Mouse (Mus musculus) CD4-positive, CD25-positive, alpha-beta regulatory T cell, adult 2 months (primary cell): ENCODE measurements at regions not wholly inside any gene's neighbourhood (a gene's known extent, or its start where the extent isn't known, plus 50 kb on each side); places are given as distances from the start of the nearest gene placed in this dataset.

Source experiments
- DNase-seq: peaks from one replicate; pipeline ENCODE4 v3.0.0-alpha.2; 2012; ENCODE audit warnings: low read depth, low spot score

DNA sequence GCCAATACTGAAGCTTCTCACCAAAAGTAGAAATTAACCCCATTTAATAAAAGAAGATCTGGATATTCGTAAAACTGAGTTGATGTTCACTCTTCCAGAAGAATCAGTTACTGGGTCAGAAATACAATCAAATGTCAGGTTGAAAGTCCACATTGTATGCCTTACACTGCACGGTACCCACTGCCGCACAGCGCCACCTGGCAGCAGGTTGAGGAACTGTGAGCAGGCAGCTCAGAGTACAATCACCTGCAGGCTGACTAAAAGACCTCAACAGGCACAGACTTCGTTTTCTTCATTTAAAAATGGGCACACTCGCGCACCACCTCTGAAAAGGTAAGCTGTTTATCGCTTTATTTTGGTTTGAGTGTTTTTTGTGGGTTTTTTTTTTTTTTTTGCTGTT is 341.8 kb upstream of the Mms22l start:
- DNase-seq: peak; percentile 5

DNA sequence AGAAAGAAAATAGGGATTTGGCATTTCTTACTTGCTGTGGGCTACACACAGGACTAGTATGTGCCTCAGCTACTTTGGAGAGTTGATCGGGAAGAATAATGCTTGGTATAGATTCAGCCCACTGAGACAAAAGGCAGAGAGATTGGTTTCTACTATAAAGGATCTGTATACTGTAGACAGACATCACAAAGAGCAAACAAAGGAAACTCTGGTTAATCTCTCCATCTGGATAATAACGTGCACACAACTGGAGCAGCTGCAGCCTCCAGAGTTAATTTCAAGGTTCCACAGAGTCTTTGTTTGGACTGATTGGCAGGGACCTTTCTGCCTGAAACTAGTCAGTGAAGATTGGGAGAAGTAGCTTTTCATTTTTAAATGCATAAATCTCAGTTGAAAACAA is 322.5 kb upstream of the Mms22l start:
- DNase-seq: no peak

DNA sequence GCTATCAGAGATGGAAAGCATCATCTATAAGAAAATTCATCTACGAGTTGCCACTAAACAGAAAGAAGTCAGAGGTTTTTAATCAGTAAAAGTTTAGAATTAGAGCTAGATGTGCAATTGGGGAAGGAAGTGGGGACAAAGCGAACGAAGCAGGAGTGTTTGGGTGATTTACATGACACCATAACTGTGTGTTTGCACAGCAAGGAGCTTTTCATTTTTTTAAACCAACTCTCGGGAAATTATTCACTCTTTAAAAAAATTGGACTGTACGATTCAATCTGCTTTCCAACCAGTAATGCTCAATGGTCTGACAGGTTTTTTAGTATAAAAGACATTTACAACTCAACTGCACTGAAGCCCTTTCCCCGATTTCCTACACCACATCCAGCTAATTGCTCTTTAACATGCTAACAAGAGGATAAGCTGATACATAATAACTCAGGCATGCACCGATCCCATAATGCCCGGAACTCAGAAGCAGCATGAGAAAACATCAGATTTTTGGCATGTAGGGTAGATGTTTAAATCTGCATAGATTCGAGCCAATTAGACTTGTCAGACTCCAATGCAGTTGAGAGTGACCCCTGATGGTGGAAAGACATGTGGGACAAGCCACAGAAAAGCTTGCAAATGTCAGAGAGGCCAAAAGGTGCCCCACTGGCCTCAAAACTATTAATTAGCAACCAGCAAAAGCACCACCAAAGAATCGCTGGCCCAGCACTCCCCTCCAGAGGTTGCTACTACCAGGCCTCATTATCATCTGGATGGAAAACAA is 282.8 kb upstream of the Mms22l start:
- no peak for DNase-seq

DNA sequence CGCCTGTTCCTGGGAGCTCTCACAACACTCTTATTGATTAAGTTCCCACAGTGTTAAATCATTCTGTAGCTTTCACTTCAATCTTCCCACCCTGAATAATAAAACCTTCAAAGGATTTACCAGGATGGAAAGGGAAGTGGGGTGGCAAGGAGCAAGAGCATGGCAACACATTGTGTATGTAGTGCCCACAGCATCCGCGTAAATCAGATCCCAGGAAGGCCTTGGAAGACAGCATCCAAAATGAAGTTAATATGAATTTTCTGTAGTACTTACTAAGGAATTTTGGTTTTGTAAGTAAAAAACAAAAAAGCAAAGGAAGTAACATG is 282.3 kb upstream of the Mms22l start:
- no peak for DNase-seq

DNA sequence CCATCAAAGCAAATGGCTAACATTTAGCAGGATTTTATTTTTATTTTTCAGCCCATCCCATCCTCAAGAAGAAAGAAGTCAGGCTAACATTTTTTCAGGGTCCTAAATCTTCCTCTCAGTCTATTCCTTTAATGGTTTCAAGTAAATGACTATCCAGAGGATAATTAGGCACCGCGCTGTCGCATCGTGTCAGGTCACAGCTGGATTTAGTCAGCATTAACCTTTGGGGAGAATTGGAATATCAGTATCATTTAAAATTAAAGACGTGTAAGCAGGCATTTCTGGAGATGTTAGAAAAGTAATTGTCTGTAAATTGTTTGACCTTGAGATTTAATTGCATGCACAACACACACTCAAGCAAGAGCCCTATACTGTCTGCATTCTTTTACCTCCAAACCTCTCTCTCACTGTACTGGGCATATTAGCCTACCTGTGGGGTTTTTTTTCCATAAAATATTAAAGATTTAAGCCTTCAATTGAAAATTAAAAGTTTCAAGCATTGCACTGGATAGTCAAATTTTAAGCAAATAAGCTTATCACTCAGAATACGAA is 277.8 kb upstream of the Mms22l start:
- DNase-seq: no peak

DNA sequence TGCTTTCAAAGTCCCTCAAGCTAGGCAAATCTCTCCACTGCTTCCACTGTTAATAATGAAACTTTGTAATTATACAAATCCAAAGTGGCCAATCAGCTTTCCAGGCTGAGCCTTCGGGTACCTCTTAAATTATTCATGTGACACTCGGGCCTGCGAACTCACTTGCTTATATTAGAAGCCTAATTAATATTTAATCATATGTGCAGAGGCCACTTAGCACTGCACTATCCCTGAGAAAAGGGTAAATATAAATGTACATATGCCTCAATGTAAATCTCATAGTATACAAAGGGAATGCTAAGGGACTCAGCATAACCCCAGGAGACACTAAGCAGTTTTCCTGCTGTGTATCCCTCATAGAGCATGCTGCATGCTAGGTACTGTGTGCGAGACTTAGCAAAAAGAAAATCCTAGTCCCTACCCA is 277.2 kb upstream of the Mms22l start:
- no peak for DNase-seq

GRCm38 (mm10) chr4:24219583-24219982 is 276.7 kb upstream of the Mms22l start:
- DNase-seq: no peak

- no peak for DNase-seq
Measured at GRCm38 (mm10) chr4:24245124-24245523, 251.1 kb upstream of the Mms22l start.

GRCm38 (mm10) chr4:24248142-24249054 is 247.9 kb upstream of the Mms22l start:
- DNase-seq: no peak

DNA sequence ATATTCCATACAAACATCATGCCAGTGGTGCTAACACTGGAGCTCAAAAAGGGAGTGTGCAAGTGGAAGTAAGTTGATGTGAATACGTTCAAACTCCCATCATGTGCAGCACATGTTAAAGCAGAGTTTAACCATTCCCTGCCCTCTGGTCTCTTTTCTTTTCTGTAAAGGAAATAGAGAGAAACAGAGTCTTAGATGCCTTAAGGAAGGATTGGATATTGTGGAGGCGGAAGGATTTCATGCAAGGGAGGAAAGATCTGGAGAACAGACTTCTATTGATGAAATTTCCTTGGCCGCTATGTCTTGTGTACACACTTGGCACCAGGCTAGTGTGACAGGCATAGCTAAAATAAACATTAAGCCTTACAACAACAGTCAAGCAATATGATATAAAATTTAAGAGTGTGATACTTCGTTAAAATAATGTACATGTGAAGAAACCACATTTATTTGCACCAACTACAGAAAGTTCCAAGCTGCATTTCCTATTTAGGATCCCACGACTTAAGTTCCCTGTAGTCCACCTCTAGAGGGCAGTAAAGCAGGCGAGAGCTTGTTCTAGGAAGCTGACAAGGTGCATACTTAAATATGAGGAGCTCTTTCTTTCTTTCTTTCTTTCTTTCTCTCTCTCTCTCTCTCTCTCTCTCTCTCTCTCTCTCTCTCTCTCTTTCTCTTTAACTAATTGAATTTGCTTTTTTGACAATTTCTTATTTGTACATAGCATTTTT is 246.8 kb upstream of the Mms22l start:
- DNase-seq: peak; percentile 11

DNA sequence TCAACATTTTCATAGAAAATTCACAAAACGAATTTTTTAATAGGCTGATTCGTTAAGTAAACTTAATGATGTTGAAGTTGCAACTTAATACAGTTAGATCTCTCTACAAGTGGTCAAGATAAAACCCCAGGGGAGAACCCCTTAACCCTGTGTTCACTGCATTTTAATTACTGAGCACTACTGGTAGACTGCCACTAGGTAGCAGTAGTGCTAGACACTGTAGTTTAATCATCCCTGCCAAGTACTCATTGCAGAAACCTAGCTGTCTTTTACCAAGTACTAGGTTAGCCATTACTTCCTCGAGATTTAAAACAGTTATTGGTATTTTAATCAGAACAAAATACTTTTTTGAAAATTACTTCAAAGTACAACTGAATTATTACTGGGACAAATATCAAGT is 218.1 kb upstream of the Mms22l start:
- no peak for DNase-seq
